Mouse (Mus musculus): ENCODE results near the gene Lysmd4.

GRCm38 (mm10) chr7:67318697-67319096 is 96.4 kb downstream of the Lysmd4 start:
- TF ChIP-seq CTCF (IDR thresholded peaks at IDR 0.05; ENCODE audit: insufficient read depth, low read length) (no peak), POLR2A (IDR thresholded peaks at IDR 0.05; ENCODE audit: borderline replicate concordance, extremely low read depth, low read depth, low read length) (no peak)
